Mouse (Mus musculus) kidney, adult 2 months (tissue): ENCODE results near the gene Dffb. TPM values are rescaled to one million over a fixed set of nuclear protein-coding genes. Genes with fewer than 3 reads are reported as not detected.

Experiments
- DNase-seq: peaks from one replicate; pipeline ENCODE4 v3.0.0; 2021
- H3K27ac ChIP-seq: fragments of 200-500 bp; 2 replicates; pipeline ENCODE4 v1.5.1; 2012; ENCODE audit warnings: low read depth, low read length, control low read depth, inconsistent platforms; ENCODE audit not compliant: insufficient read depth
- H3K27me3 ChIP-seq: fragments of 200-500 bp; replicated peaks from 2 replicates; pipeline ENCODE4 v1.6.1; 2012; ENCODE audit warnings: mild to moderate bottlenecking, moderate library complexity, low read length, inconsistent platforms; ENCODE audit not compliant: control insufficient read depth, insufficient read depth
- H3K36me3 ChIP-seq: fragments of 200-500 bp; 2 replicates; pipeline ENCODE4 v1.6.1; 2012; ENCODE audit warnings: mild to moderate bottlenecking, moderate library complexity, low read length, inconsistent platforms; ENCODE audit not compliant: control insufficient read depth, insufficient read depth
- H3K4me1 ChIP-seq: fragments of 200-500 bp; 2 replicates; pipeline ENCODE4 v1.6.1; 2011; ENCODE audit warnings: low read length; ENCODE audit not compliant: control insufficient read depth, insufficient read depth
- H3K4me3 ChIP-seq: fragments of 200-500 bp; 2 replicates; pipeline ENCODE4 v1.5.1; 2011; ENCODE audit warnings: mild to moderate bottlenecking, low read depth, low read length, control low read depth; ENCODE audit not compliant: insufficient read depth
- CTCF ChIP-seq: fragments of 200-500 bp; conservative IDR thresholded peaks from 2 replicates; pipeline ENCODE4 v1.5.1; 2011; ENCODE audit warnings: low read depth, mild to moderate bottlenecking, control low read depth, low read length, moderate library complexity, mixed read lengths; ENCODE audit not compliant: insufficient read depth, insufficient read length
- POLR2A ChIP-seq: fragments of 200-500 bp; IDR thresholded peaks from one replicate; pipeline ENCODE4 v1.6.1; 2011; ENCODE audit warnings: low read depth, low read length, control low read depth
- WGBS: fragments of 180-500 bp; shearing (Covaris S2); methylation state at CpG from one replicate; pipeline ENCODE4 v1.1.7; 2018; 5-methylcytosine and 5-hydroxymethylcytosine counted together
- polyA plus RNA-seq: library from polyadenylated mRNA; depleted of rRNA; stranded (reverse); fragments of >200 nt; gene quantifications from 2 replicates; pipeline ENCODE4 v1.2.3, GENCODE M21; 2012

The Dffb gene
- polyA plus RNA-seq, 1 experiment, result 5.0 TPM

- H3K36me3 ChIP-seq, result no peaks in the 10 kb centered on the region
- TF ChIP-seq CTCF (no peak), POLR2A (no peak)
- no peaks in the 10 kb centered on the region for H3K27me3 ChIP-seq
- WGBS, result 90% methylated on average over 5 of the region's 5 CpGs
- DNase-seq, result no peak
- H3K4me3 ChIP-seq, result no peak overlapping the region
- no peak overlapping the region for H3K27ac ChIP-seq
- H3K4me1 ChIP-seq, result no peaks in the 10 kb centered on the region
These were observed 8.3 kb downstream of the Dffb start for GRCm38 (mm10) chr4:153966651-153967050.

DNA sequence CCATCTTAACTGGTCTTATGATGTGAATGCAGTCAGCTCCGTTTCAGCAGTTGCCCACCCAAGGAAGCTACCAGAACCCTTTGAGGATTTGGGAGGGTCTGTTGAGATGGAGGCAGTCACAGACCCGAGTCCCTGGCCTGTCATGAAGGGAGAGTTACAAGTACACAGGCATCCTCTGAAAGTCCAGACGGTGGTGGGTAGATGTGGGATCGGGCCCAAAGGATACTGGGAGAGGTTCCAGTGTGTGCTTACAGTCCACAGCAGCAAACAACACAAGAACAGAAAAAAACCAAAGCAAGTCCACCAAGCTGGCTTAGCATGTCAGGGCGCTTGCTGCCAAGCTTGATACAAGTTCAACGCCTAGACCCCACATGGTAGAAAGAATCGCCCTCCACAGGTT is 12.3 kb downstream of the Dffb start:
- H3K4me1 ChIP-seq, result no peaks in the 10 kb centered on the region; the same call in 1 of the 2 replicates
- 83% methylated on average over 7 of the region's 7 CpGs for WGBS
- TF ChIP-seq CTCF (no peak), POLR2A (no peak)
- H3K36me3 ChIP-seq, result no peaks in the 10 kb centered on the region
- H3K4me3 ChIP-seq, result no peak overlapping the region
- H3K27me3 ChIP-seq, result no peaks in the 10 kb centered on the region
- no peak for DNase-seq
- no peak overlapping the region for H3K27ac ChIP-seq

DNA sequence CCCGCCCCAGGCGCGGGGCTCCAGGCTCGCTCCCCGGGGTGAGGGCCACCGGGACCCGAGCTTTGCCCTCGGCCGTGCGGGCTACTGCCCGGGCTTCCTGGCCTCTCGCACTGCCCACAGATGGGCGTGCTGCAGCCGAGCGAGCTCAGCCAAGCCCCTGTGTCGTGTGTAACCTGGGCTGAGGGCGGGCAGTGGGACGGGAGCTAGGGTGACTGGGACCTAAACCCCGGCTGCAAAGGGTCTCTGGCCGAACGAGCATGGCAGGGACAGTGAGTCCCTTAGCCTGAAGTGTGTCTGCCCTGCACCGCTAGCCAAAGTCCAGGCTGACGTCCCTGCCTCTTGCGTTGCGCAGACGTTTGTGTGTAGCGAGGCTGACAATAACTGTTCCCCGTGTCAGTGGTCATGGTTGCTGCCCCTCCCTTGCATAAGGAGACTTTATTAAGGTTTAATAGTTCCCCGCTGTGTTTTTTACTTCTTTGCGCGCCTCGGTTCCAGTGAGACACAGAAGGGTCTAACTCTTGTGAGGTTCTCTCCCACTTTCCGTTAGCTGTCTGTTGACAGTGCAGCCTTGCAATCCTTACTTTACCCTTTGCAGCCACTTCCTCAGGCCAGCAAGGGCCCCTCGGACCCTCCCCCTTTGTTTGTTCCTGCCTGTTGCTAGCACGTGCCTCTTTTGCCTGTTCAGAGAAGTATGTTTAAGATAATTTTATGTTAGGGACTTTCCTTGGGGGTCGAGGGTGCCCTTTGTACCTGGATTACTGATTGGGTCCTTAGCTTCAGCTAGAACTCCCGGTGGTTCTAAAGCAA is 17.3 kb downstream of the Dffb start:
- DNase-seq, result peak; percentile 58
- H3K36me3 ChIP-seq, result no peaks in the 10 kb centered on the region

GRCm38 (mm10) chr4:153956569-153957405 is 18.1 kb downstream of the Dffb start, which contains the start of gene A430005L14Rik:
Gene A430005L14Rik (plus strand): TSS chr4:153957237.
- Histone ChIP-seq H3K4me3 (peak within 1 kb of the TSS; percentile 82), H3K4me1 (no peaks in the 10 kb centered on the region; the same call in 1 of the 2 replicates), H3K27ac (peak within 1 kb of the TSS; percentile 85), H3K36me3 (no peaks in the 10 kb centered on the region), H3K27me3 (no peaks in the 10 kb centered on the region)
- 0 out of 2 replicates have a peak, but pooled peaks have one; percentile 0 for TF ChIP-seq CTCF
- TF ChIP-seq POLR2A, result peak; percentile 59
- WGBS, result 1% methylated on average over 67 of the region's 67 CpGs
- DNase-seq, result peak; percentile 98

More for the DNA sequence above, 17.3 kb downstream of the Dffb start:
- Histone ChIP-seq H3K27me3 (no peaks in the 10 kb centered on the region), H3K4me1 (no peaks in the 10 kb centered on the region; the same call in 1 of the 2 replicates), H3K27ac (peak overlapping the region; percentile 69), H3K4me3 (peak overlapping the region; percentile 82)
- WGBS, result under 1% methylated on average over 37 of the region's 37 CpGs
- TF ChIP-seq CTCF, result no peak
- no peak for TF ChIP-seq POLR2A

GRCm38 (mm10) chr4:153955651-153956050 is 19.3 kb downstream of the Dffb start:
- H3K4me1 ChIP-seq, result no peaks in the 10 kb centered on the region; the same call in 1 of the 2 replicates
- H3K36me3 ChIP-seq, result no peaks in the 10 kb centered on the region
- no peak for DNase-seq
- no peak overlapping the region for H3K27ac ChIP-seq
- H3K4me3 ChIP-seq, result no peak overlapping the region
- WGBS, result 68% methylated on average over 8 of the region's 8 CpGs
- TF ChIP-seq POLR2A (no peak), CTCF (no peak)
- no peaks in the 10 kb centered on the region for H3K27me3 ChIP-seq

GRCm38 (mm10) chr4:153951692-153952091 is 23.2 kb downstream of the Dffb start:
- no peak overlapping the region for H3K27ac ChIP-seq
- WGBS, result 46% methylated on average over 5 of the region's 5 CpGs
- H3K27me3 ChIP-seq, result no peaks in the 10 kb centered on the region
- no peak for DNase-seq
- H3K4me3 ChIP-seq, result no peak overlapping the region
- H3K4me1 ChIP-seq, result no peaks in the 10 kb centered on the region
- H3K36me3 ChIP-seq, result no peaks in the 10 kb centered on the region
- TF ChIP-seq CTCF, result no peak
- TF ChIP-seq POLR2A, result no peak
